Mouse (Mus musculus): ENCODE measurements around the gene Slc4a10. TPM values are rescaled to one million over a fixed set of nuclear protein-coding genes. Genes with fewer than 3 reads are reported as not detected.

Gene Slc4a10
- polyA plus RNA-seq, 1 experiment from 2014 or later = 0.14 TPM

GRCm38 (mm10) chr2:62357259-62357658, 311.0 kb downstream of the Slc4a10 start:
- no peak overlapping the region for H3K4me2 ChIP-seq
- no peak overlapping the region for H3K9ac ChIP-seq
- no peaks in the 10 kb centered on the region for H3K4me1 ChIP-seq
- no peaks in the 10 kb centered on the region for H3K27me3 ChIP-seq
- H3K4me3 ChIP-seq = no peak overlapping the region
- no peaks in the 10 kb centered on the region for H3K9me3 ChIP-seq
- H3K36me3 ChIP-seq = no peaks in the 10 kb centered on the region
- no peak overlapping the region for H3K27ac ChIP-seq
- ATAC-seq (ENCODE audit: borderline replicate concordance, extremely low read depth, low FRiP score, low TSS enrichment) = no peak
- WGBS = 87% methylated on average over 7 of the region's 7 CpGs

GRCm38 (mm10) chr2:62360872-62361271, 314.6 kb downstream of the Slc4a10 start:
- Histone ChIP-seq H3K4me3 (no peak overlapping the region), H3K4me2 (no peak overlapping the region), H3K36me3 (no peaks in the 10 kb centered on the region), H3K27me3 (no peaks in the 10 kb centered on the region), H3K9me3 (no peaks in the 10 kb centered on the region), H3K27ac (no peak overlapping the region), H3K9ac (no peak overlapping the region), H3K4me1 (no peaks in the 10 kb centered on the region)
- WGBS = 85% methylated on average over 6 of the region's 6 CpGs
- ATAC-seq (ENCODE audit: borderline replicate concordance, extremely low read depth, low FRiP score, low TSS enrichment) = no peak

- Histone ChIP-seq H3K4me2 (no peak overlapping the region), H3K4me3 (no peak overlapping the region), H3K27me3 (no peaks in the 10 kb centered on the region), H3K9ac (no peak overlapping the region), H3K36me3 (no peaks in the 10 kb centered on the region), H3K4me1 (no peaks in the 10 kb centered on the region), H3K9me3 (no peaks in the 10 kb centered on the region), H3K27ac (no peak overlapping the region)
- ATAC-seq (ENCODE audit: borderline replicate concordance, extremely low read depth, low FRiP score, low TSS enrichment) = no peak
- 68% methylated on average over 3 of the region's 3 CpGs for WGBS
These were observed 315.3 kb downstream of the Slc4a10 start for GRCm38 (mm10) chr2:62361514-62361913.

- Histone ChIP-seq H3K4me1 (no peaks in the 10 kb centered on the region), H3K9me3 (no peaks in the 10 kb centered on the region), H3K27ac (no peak overlapping the region), H3K9ac (no peak overlapping the region), H3K36me3 (no peaks in the 10 kb centered on the region), H3K27me3 (no peaks in the 10 kb centered on the region), H3K4me3 (no peak overlapping the region), H3K4me2 (no peak overlapping the region)
- 76% methylated on average over 9 of the region's 9 CpGs for WGBS
- no peak for ATAC-seq (ENCODE audit: borderline replicate concordance, extremely low read depth, low FRiP score, low TSS enrichment)
These were observed 315.9 kb downstream of the Slc4a10 start for GRCm38 (mm10) chr2:62362211-62362610.

GRCm38 (mm10) chr2:62363606-62364005, 317.3 kb downstream of the Slc4a10 start:
- Histone ChIP-seq H3K4me3 (no peak overlapping the region), H3K9me3 (no peaks in the 10 kb centered on the region), H3K27me3 (no peaks in the 10 kb centered on the region), H3K36me3 (no peaks in the 10 kb centered on the region), H3K27ac (no peak overlapping the region), H3K4me2 (no peak overlapping the region), H3K4me1 (no peaks in the 10 kb centered on the region), H3K9ac (no peak overlapping the region)
- WGBS = 70% methylated on average over 4 of the region's 4 CpGs
- no peak for ATAC-seq (ENCODE audit: borderline replicate concordance, extremely low read depth, low FRiP score, low TSS enrichment)

- H3K4me3 ChIP-seq = no peak overlapping the region
These were observed 322.2 kb downstream of the Slc4a10 start for GRCm38 (mm10) chr2:62368349-62369053.

GRCm38 (mm10) chr2:62370048-62370447, 323.8 kb downstream of the Slc4a10 start:
- no peak for ATAC-seq (ENCODE audit: borderline replicate concordance, extremely low read depth, low FRiP score, low TSS enrichment)
- H3K4me2 ChIP-seq = no peak overlapping the region
- H3K9me3 ChIP-seq = no peaks in the 10 kb centered on the region
- 53% methylated on average over 2 of the region's 2 CpGs for WGBS
- H3K27me3 ChIP-seq = no peaks in the 10 kb centered on the region
- H3K9ac ChIP-seq = no peak overlapping the region
- no peaks in the 10 kb centered on the region for H3K4me1 ChIP-seq
- no peak overlapping the region for H3K27ac ChIP-seq
- no peak overlapping the region for H3K4me3 ChIP-seq
- no peaks in the 10 kb centered on the region for H3K36me3 ChIP-seq

More at GRCm38 (mm10) chr2:62368349-62369053, 322.2 kb downstream of the Slc4a10 start:
- Histone ChIP-seq H3K4me1 (no peaks in the 10 kb centered on the region), H3K27ac (no peak overlapping the region), H3K9ac (no peak overlapping the region), H3K9me3 (no peaks in the 10 kb centered on the region), H3K27me3 (no peaks in the 10 kb centered on the region), H3K36me3 (no peaks in the 10 kb centered on the region), H3K4me2 (no peak overlapping the region)
- ATAC-seq (ENCODE audit: borderline replicate concordance, extremely low read depth, low FRiP score, low TSS enrichment) = no peak
- 71% methylated on average over 5 of the region's 5 CpGs for WGBS

- Histone ChIP-seq H3K36me3 (no peaks in the 10 kb centered on the region), H3K27ac (no peak overlapping the region), H3K9me3 (no peaks in the 10 kb centered on the region), H3K4me2 (no peak overlapping the region), H3K4me1 (no peaks in the 10 kb centered on the region), H3K27me3 (no peaks in the 10 kb centered on the region), H3K9ac (no peak overlapping the region), H3K4me3 (no peak overlapping the region)
- no peak for ATAC-seq (ENCODE audit: borderline replicate concordance, extremely low read depth, low FRiP score, low TSS enrichment)
- 81% methylated on average over 11 of the region's 11 CpGs for WGBS
These were observed 327.4 kb downstream of the Slc4a10 start for GRCm38 (mm10) chr2:62373692-62374091.

Other genes starting within 250 kb of the Slc4a10 start
- 0.08 and 0.09 TPM in 2 replicates for gene Tbr1, start 243.5 kb upstream of the Slc4a10 start, polyA plus RNA-seq (2015; fragmentation: Nextera tagmentation; extraction: Ambion mirVana)

Measured in lung, embryonic 15.5 days (tissue).